Mouse (Mus musculus) megakaryocyte, embryonic 14.5 days (primary cell): ENCODE measurements around the gene Six3.

Source experiments
- FLI1 ChIP-seq: IDR thresholded peaks from 2 replicates; pipeline ENCODE4 v1.6.1; 2012; ENCODE audit warnings: low read length, inconsistent platforms, mixed read lengths
- GATA1 ChIP-seq: IDR thresholded peaks from 3 replicates; pipeline ENCODE4 v1.6.1; 2012; ENCODE audit warnings: mixed read lengths, low read length, inconsistent platforms, borderline replicate concordance

DNA sequence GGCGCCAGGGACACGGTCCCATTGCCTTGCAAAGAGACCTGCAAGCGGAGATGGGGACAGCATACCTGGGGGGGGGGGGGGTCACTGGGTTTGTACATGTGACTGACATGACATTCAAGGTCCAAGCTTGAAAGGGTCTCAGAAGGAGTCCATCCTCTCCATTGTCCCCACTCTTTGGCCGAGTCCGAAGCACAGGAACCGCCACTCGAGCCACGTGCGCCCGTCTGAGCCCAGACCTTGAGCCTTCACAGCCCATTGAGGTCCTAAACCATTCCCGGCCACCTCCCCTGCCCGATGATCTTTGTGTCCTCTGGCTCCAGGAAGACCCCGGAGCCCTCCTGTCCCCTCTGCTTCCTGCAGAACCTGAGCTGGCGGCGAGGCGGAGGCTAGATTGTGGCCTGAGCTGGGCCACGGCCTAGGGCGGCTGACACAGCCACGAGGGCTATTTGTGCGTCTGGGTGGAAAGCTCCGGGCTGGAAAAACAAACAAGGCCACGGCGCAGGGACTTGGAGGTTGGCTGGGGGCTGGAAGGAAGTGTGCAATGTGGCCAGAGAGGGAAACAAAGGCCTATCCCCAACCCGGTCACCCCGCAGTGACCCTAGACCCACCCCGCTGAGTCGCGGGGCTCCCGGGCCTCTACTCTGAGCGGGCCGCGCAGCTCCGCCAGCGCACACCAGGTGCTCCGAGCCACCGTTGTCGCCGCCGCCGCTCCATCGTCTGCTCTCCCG is 4.9 kb upstream of the Six3 start:
- no peak for TF ChIP-seq GATA1
- TF ChIP-seq FLI1, result no peak
